Mouse (Mus musculus): Measurements from ENCODE around the gene Actl6a.
"Not testable (repeated sequence)": the region's sequence is repeated elsewhere in the genome, so short reads cannot be mapped to it uniquely, and the experiment has no call there.

Gene Actl6a

GRCm38 (mm10) chr3:32694737-32695582 is 11.1 kb upstream of the Actl6a start:
- no peak for DNase-seq (ENCODE audit: low spot score in 2 of 2)

- DNase-seq (ENCODE audit: low spot score in 2 of 2): no peak
These were observed 10.5 kb upstream of the Actl6a start for GRCm38 (mm10) chr3:32695583-32695980.

- peak; percentile 62 to 74 for DNase-seq (ENCODE audit: low spot score in 2 of 2)
These were observed 7.8 kb upstream of the Actl6a start for GRCm38 (mm10) chr3:32698228-32698863.

GRCm38 (mm10) chr3:32704021-32704420 is 2.1 kb upstream of the Actl6a start:
- not testable (repeated sequence) for DNase-seq (ENCODE audit: low spot score in 2 of 2)

GRCm38 (mm10) chr3:32704632-32705031 is 1.5 kb upstream of the Actl6a start:
- DNase-seq (ENCODE audit: low spot score in 2 of 2): not testable (repeated sequence)

- no peak for DNase-seq (ENCODE audit: low spot score in 2 of 2)
These were observed 1.9 kb downstream of the Actl6a start for GRCm38 (mm10) chr3:32708052-32708367.

GRCm38 (mm10) chr3:32708368-32709231 is 2.5 kb downstream of the Actl6a start:
- peak; percentile 98 to 99 for DNase-seq (ENCODE audit: low spot score in 2 of 2)

- no peak for DNase-seq (ENCODE audit: low spot score in 2 of 2)
These were observed 3.3 kb downstream of the Actl6a start for GRCm38 (mm10) chr3:32709388-32709787.

GRCm38 (mm10) chr3:32713711-32714110 is 7.6 kb downstream of the Actl6a start:
- DNase-seq (ENCODE audit: low spot score in 2 of 2): no peak

GRCm38 (mm10) chr3:32717403-32717802 is 11.3 kb downstream of the Actl6a start:
- not testable (repeated sequence) for DNase-seq (ENCODE audit: low spot score in 2 of 2)

GRCm38 (mm10) chr3:32718271-32718670 is 12.2 kb downstream of the Actl6a start:
- DNase-seq (ENCODE audit: low spot score in 2 of 2): no peak

- no peak for DNase-seq (ENCODE audit: low spot score in 2 of 2)
These were observed 18.1 kb downstream of the Actl6a start for GRCm38 (mm10) chr3:32724191-32724590.

GRCm38 (mm10) chr3:32725951-32726350 is 19.9 kb downstream of the Actl6a start:
- no peak for DNase-seq (ENCODE audit: low spot score in 2 of 2)

GRCm38 (mm10) chr3:32727861-32728260 is 21.8 kb downstream of the Actl6a start:
- no peak for DNase-seq (ENCODE audit: low spot score in 2 of 2)

- DNase-seq (ENCODE audit: low spot score in 2 of 2): peak; percentile 97 to 99
These were observed 30.4 kb downstream of the Actl6a start, which contains the start of gene Ndufb5 for GRCm38 (mm10) chr3:32736244-32737171. Gene Ndufb5 (plus strand): TSS chr3:32736990.

- DNase-seq (ENCODE audit: low spot score in 2 of 2): peak in 1 of 2 experiments; percentile 6
These were observed 31.1 kb downstream of the Actl6a start, which contains the start of gene Mrpl47 for GRCm38 (mm10) chr3:32737172-32737655. Gene Mrpl47 (minus strand): TSS chr3:32737605.

GRCm38 (mm10) chr3:32738549-32738948 is 32.5 kb downstream of the Actl6a start:
- DNase-seq (ENCODE audit: low spot score in 2 of 2): no peak

GRCm38 (mm10) chr3:32742276-32742780 is 36.2 kb downstream of the Actl6a start:
- no peak for DNase-seq (ENCODE audit: low spot score in 2 of 2)

- no peak for DNase-seq (ENCODE audit: low spot score in 2 of 2)
These were observed 38.9 kb downstream of the Actl6a start for GRCm38 (mm10) chr3:32745001-32745400.

GRCm38 (mm10) chr3:32745426-32745825 is 39.3 kb downstream of the Actl6a start:
- not testable (repeated sequence) for DNase-seq (ENCODE audit: low spot score in 2 of 2)
